Mouse (Mus musculus) limb, embryonic 15.5 days (tissue): Measurements from ENCODE around the gene Rab37. TPM values are rescaled to one million over a fixed set of nuclear protein-coding genes. Genes with fewer than 3 reads are reported as not detected.
A peak's percentile ranks its signal among the peaks of the same experiment; 100 is the strongest.

Experiments used
- ATAC-seq: fragments of 200-750 bp; cut with Nextera tagmentation; 2 replicates; pipeline ENCODE4 v1.8.0; 2017; ENCODE audit warnings: low read depth, moderate TSS enrichment; ENCODE audit not compliant: insufficient number of reproducible peaks, low FRiP score, low TSS enrichment
- H3K27ac ChIP-seq: fragments of 300-500 bp; sonication (generic); 2 replicates; pipeline ENCODE4 v1.5.1; 2015; ENCODE audit warnings: moderate library complexity, mild to moderate bottlenecking, inconsistent platforms
- H3K27me3 ChIP-seq: fragments of 300-500 bp; sonication (generic); 2 replicates; pipeline ENCODE4 v1.6.1; 2015; ENCODE audit warnings: inconsistent platforms
- H3K36me3 ChIP-seq: fragments of 300-500 bp; sonication (generic); 2 replicates; pipeline ENCODE4 v1.6.1; 2015; ENCODE audit warnings: inconsistent platforms
- H3K4me1 ChIP-seq: fragments of 300-500 bp; sonication (generic); 2 replicates; pipeline ENCODE4 v1.6.1; 2015; ENCODE audit warnings: inconsistent platforms
- H3K4me2 ChIP-seq: fragments of 300-500 bp; sonication (generic); 2 replicates; pipeline ENCODE4 v1.6.1; 2015; ENCODE audit warnings: mild to moderate bottlenecking, inconsistent platforms
- H3K4me3 ChIP-seq: fragments of 300-500 bp; sonication (generic); 2 replicates; pipeline ENCODE4 v1.5.1; 2015; ENCODE audit warnings: mild to moderate bottlenecking, inconsistent platforms
- H3K9ac ChIP-seq: fragments of 300-500 bp; sonication (generic); 2 replicates; pipeline ENCODE4 v1.6.1; 2015; ENCODE audit warnings: inconsistent platforms
- H3K9me3 ChIP-seq: fragments of 300-500 bp; sonication (generic); 2 replicates; pipeline ENCODE4 v1.6.1; 2016; ENCODE audit warnings: inconsistent platforms
- WGBS: fragments of 180-500 bp; shearing (Covaris S2); methylation state at CpG from one replicate; pipeline ENCODE4 v1.1.7; 2015; 5-methylcytosine and 5-hydroxymethylcytosine counted together
- polyA plus RNA-seq: library from polyadenylated mRNA; unstranded; fragments of >200 nt; fragmentation: Nextera tagmentation; extraction: Ambion mirVana; gene quantifications from 2 replicates; pipeline ENCODE4 v1.2.1, GENCODE M21; 2015

Gene Rab37
- polyA plus RNA-seq, 1 experiment from 2014 or later = 2.5 TPM

- no peaks in the 10 kb centered on the region for H3K36me3 ChIP-seq
- H3K9ac ChIP-seq = no peak overlapping the region
- H3K4me2 ChIP-seq = no peak overlapping the region
- WGBS = 65% methylated on average over 6 of the region's 6 CpGs
- H3K4me3 ChIP-seq = no peak overlapping the region
- H3K4me1 ChIP-seq = peaks cover 6% of the 10 kb centered on the region
- no peak overlapping the region for H3K27ac ChIP-seq
- peaks cover 34% of the 10 kb centered on the region for H3K27me3 ChIP-seq
- no peak for ATAC-seq
- H3K9me3 ChIP-seq = no peaks in the 10 kb centered on the region
Observed at GRCm38 (mm10) chr11:115089853-115090252, 1.4 kb upstream of the Rab37 start.

DNA sequence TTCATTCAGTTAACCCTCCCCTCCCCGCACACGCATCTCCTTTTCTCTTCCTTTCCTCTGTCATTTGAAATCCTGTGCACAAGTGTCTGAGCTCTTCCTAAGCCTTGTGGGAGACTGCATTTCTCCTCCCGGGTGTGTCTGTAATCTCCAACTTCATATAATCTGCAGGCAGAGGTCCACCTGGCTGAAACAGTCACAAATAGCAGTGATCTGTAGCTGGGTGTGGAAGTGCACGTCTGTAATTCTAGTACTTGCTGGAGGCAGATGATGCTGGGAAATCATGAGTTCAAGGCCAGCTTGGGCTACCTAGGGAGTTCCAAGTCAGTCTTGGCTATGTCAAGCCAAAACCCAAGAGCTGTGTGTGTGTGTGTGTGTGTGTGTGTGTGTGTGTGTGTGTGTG, 909 bp downstream of the Rab37 start:
- no peaks in the 10 kb centered on the region for H3K36me3 ChIP-seq
- no peak overlapping the region for H3K4me3 ChIP-seq
- ATAC-seq = no peak
- no peak overlapping the region for H3K9ac ChIP-seq
- peaks cover 33% of the 10 kb centered on the region for H3K27me3 ChIP-seq
- no peak overlapping the region for H3K4me2 ChIP-seq
- H3K27ac ChIP-seq = no peak overlapping the region
- WGBS = 21% methylated on average over 4 of the region's 4 CpGs
- no peaks in the 10 kb centered on the region for H3K9me3 ChIP-seq
- H3K4me1 ChIP-seq = peaks cover 6% of the 10 kb centered on the region

GRCm38 (mm10) chr11:115098203-115098932, 7.1 kb downstream of the Rab37 start:
- ATAC-seq = no peak

DNA sequence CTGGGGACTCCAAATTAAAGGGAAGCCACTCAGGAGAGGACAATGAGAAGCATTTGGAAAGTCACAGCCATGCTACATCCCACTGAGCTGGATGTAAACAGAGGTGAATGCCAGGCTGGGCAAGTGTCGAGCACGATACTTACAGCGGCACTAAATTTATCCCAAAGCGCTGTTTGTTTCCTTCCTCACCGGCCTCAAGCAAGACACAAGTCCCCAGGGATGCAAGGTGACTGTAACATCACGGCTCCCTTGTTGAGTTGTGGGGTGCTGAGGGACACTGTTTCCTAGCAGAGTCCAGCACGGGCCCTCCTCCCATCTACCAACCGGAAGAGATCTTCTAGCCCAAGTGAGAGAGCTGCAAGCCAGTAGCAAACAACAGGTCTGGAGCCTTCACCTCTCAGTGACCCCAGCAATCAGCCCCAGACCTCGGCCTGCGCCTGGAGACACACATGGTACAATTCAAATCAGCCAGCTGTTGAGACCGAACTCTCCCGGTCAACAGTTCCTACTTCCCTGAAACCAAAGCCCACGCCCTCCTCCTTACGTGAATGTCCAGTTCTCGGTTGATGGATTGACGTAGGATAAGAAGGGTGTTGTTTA, 8.1 kb downstream of the Rab37 start:
- H3K27ac ChIP-seq = no peak overlapping the region
- no peak overlapping the region for H3K4me2 ChIP-seq
- no peak for ATAC-seq
- WGBS = 28% methylated on average over 16 of the region's 16 CpGs
- no peak overlapping the region for H3K4me3 ChIP-seq
- no peaks in the 10 kb centered on the region for H3K27me3 ChIP-seq
- peaks cover 10% of the 10 kb centered on the region; the same call in 1 of the 2 replicates for H3K4me1 ChIP-seq
- no peak overlapping the region for H3K9ac ChIP-seq
- no peaks in the 10 kb centered on the region for H3K36me3 ChIP-seq
- H3K9me3 ChIP-seq = no peaks in the 10 kb centered on the region

More at GRCm38 (mm10) chr11:115098203-115098932, 7.1 kb downstream of the Rab37 start:
- Histone ChIP-seq H3K27me3 (no peaks in the 10 kb centered on the region), H3K36me3 (no peaks in the 10 kb centered on the region), H3K27ac (no peak overlapping the region), H3K9me3 (no peaks in the 10 kb centered on the region), H3K4me1 (peaks cover 8% of the 10 kb centered on the region; the same call in 1 of the 2 replicates), H3K4me3 (no peak overlapping the region), H3K4me2 (no peak overlapping the region), H3K9ac (no peak overlapping the region)
- WGBS = 41% methylated on average over 10 of the region's 10 CpGs

DNA sequence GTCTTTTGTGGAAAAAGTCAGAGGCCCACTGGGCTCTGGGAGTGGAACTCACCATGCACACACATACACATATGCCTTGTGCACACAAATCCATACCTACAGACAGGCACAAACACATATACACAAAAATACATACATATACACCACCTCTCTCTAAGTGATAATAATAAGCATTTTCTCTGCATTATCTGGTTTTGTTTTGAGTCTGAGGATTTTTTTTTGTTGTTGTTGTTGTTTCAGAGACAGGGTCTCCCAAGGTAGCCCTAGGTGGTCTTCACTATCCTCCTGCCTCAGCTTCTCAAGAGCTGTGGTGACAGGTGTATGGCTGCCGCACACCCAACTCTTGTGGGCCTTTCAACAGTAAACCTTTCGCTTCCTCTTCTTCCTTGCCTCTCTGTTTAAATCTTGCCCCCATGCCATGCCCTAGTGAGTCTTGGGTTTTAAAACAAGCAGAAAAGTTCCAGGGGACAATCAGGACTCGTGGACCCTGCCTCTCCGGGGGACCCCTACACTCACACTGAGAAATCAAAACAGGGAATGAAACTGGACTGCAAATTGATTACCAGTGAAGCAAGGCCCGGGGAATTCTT, 8.9 kb downstream of the Rab37 start:
- WGBS = 64% methylated on average over 5 of the region's 5 CpGs
- Histone ChIP-seq H3K9me3 (no peaks in the 10 kb centered on the region), H3K4me3 (no peak overlapping the region), H3K27ac (no peak overlapping the region), H3K36me3 (no peaks in the 10 kb centered on the region), H3K4me2 (no peak overlapping the region), H3K4me1 (peaks cover 10% of the 10 kb centered on the region; the same call in 1 of the 2 replicates), H3K27me3 (no peaks in the 10 kb centered on the region), H3K9ac (no peak overlapping the region)
- no peak for ATAC-seq

- H3K4me1 ChIP-seq = peaks cover 10% of the 10 kb centered on the region; the same call in 1 of the 2 replicates
- H3K4me3 ChIP-seq = no peak overlapping the region
- H3K9ac ChIP-seq = no peak overlapping the region
- no peak for ATAC-seq
- H3K27ac ChIP-seq = no peak overlapping the region
- 20% methylated on average over 7 of the region's 7 CpGs for WGBS
- no peak overlapping the region for H3K4me2 ChIP-seq
- no peaks in the 10 kb centered on the region for H3K9me3 ChIP-seq
- H3K27me3 ChIP-seq = no peaks in the 10 kb centered on the region
- H3K36me3 ChIP-seq = no peaks in the 10 kb centered on the region
Observed at GRCm38 (mm10) chr11:115100741-115101140, 9.5 kb downstream of the Rab37 start.

- no peak for ATAC-seq
- H3K36me3 ChIP-seq = no peaks in the 10 kb centered on the region
- WGBS = 43% methylated on average over 6 of the region's 6 CpGs
- no peak overlapping the region for H3K27ac ChIP-seq
- H3K4me1 ChIP-seq = peaks cover 10% of the 10 kb centered on the region; the same call in 1 of the 2 replicates
- no peak overlapping the region for H3K4me2 ChIP-seq
- no peak overlapping the region for H3K4me3 ChIP-seq
- H3K27me3 ChIP-seq = no peaks in the 10 kb centered on the region
- H3K9me3 ChIP-seq = no peaks in the 10 kb centered on the region
- H3K9ac ChIP-seq = no peak overlapping the region
Observed at GRCm38 (mm10) chr11:115101615-115102051, 10.4 kb downstream of the Rab37 start.

DNA sequence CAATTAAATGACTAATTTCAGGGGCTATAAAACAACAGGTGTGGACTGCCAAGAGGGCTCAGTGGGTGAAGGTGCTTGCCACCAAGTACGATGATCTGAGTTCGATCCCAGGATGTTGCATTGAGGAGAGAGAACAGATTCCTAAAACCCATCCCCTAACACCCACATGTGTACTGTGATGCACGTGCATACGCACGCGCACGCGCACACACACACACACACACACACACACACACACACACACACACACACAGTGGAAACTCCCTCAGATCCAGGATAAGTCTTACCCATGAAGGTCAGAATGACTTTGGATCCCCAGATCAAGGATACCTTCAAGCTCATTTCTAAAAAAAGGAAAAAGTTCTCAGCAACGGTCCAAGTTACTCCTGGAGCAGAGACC, 10.9 kb downstream of the Rab37 start:
- no peak for ATAC-seq
- Histone ChIP-seq H3K27me3 (no peaks in the 10 kb centered on the region), H3K4me2 (no peak overlapping the region), H3K36me3 (no peaks in the 10 kb centered on the region), H3K9ac (no peak overlapping the region), H3K9me3 (no peaks in the 10 kb centered on the region), H3K4me3 (no peak overlapping the region), H3K27ac (no peak overlapping the region), H3K4me1 (peaks cover 10% of the 10 kb centered on the region; the same call in 1 of the 2 replicates)
- 87% methylated on average over 9 of the region's 9 CpGs for WGBS

GRCm38 (mm10) chr11:115103470-115104413, 12.5 kb downstream of the Rab37 start:
- no peak overlapping the region for H3K9ac ChIP-seq
- H3K4me2 ChIP-seq = no peak overlapping the region
- H3K4me1 ChIP-seq = peaks cover 10% of the 10 kb centered on the region
- WGBS = 65% methylated on average over 25 of the region's 25 CpGs
- no peaks in the 10 kb centered on the region for H3K27me3 ChIP-seq
- peak overlapping the region; percentile 33; the same call in 1 of the 2 replicates for H3K27ac ChIP-seq
- ATAC-seq = 0 out of 2 replicates have a peak, but pooled peaks have one; percentile 27
- H3K36me3 ChIP-seq = no peaks in the 10 kb centered on the region
- H3K9me3 ChIP-seq = no peaks in the 10 kb centered on the region
- no peak overlapping the region for H3K4me3 ChIP-seq

DNA sequence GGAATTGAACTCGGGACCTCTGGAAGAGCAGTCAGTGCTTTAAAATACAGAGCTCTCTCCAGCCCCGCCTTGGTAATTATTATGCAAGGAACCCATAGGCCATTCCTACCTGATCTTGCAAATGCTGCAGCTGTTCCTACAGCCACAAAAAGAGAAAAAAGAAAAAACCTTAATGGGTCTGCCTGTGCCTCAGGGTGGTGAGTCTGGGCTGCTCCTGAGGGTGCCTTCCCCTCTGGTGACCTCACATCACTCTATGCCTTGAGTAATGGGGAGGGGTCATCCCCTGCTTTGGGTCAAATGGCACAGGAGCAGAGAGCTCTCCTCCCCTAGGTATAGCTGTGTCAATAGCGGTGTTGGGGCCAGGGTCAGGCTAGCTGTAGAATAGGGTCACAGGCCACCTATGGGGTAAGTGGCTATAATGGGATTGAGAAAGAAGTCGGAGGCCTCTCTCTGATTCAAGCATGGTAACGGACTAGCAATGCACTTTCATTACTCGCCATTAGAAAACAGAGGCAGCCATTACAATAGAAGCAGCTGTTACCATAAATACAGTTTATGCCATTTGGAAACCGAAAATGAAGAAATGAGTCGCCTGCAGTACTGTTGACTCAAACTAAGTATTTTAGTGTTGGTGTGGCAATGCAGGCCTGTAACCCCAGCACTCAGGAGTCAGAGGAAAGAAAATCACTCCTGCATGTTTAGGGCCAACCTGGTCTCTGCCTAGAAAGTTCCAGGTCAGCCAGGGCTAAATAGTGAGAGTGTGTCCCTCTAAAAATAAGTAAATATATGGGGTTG, 13.7 kb downstream of the Rab37 start:
- H3K9me3 ChIP-seq = no peaks in the 10 kb centered on the region
- H3K4me1 ChIP-seq = peaks cover 9% of the 10 kb centered on the region
- H3K9ac ChIP-seq = no peak overlapping the region
- H3K4me2 ChIP-seq = no peak overlapping the region
- WGBS = 71% methylated on average over 8 of the region's 8 CpGs
- no peaks in the 10 kb centered on the region for H3K27me3 ChIP-seq
- no peak overlapping the region for H3K27ac ChIP-seq
- H3K4me3 ChIP-seq = no peak overlapping the region
- no peaks in the 10 kb centered on the region for H3K36me3 ChIP-seq
- ATAC-seq = no peak

DNA sequence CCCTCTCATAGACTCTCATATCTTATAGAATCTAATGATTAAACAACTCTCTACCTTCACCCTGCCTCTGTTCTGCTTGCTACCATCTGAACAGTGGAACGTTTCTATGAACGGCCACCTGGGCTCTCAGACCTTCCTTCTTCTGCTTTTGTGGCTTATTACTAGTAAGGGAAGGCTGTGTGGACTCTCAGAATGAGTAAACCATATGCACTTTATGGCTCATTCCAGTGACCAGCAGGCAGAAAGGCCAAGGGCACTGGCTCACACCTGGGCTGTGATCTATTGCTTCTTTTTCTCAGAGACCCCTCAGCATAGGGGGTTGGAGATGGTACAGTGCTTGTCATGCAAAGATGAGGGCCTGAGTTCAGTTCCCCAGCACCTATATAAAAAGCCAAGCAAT, 15.4 kb downstream of the Rab37 start:
- ATAC-seq = no peak
- peaks cover 6% of the 10 kb centered on the region; the same call in 1 of the 2 replicates for H3K4me1 ChIP-seq
- no peak overlapping the region for H3K4me3 ChIP-seq
- no peaks in the 10 kb centered on the region for H3K36me3 ChIP-seq
- H3K27ac ChIP-seq = no peak overlapping the region
- no peaks in the 10 kb centered on the region for H3K9me3 ChIP-seq
- WGBS = 74% methylated on average over 2 of the region's 2 CpGs
- no peak overlapping the region for H3K4me2 ChIP-seq
- H3K9ac ChIP-seq = no peak overlapping the region
- H3K27me3 ChIP-seq = no peaks in the 10 kb centered on the region
